Mouse (Mus musculus): ENCODE measurements at regions not wholly inside any gene's neighbourhood (a gene's known extent, or its start where the extent isn't known, plus 50 kb on each side); places are given as distances from the start of the nearest gene placed in this dataset.

- TF ChIP-seq CTCF (IDR thresholded peaks at IDR 0.05; ENCODE audit: control insufficient read depth, insufficient read depth, low read length) (no peak), POLR2A (IDR thresholded peaks at IDR 0.05; ENCODE audit: borderline replicate concordance, control insufficient read depth, low read depth, low read length) (no peak)
Observed at GRCm38 (mm10) chrX:99280991-99281390, 145.1 kb downstream of the Efnb1 start.
